Mouse (Mus musculus): Measurements from ENCODE around the gene Cs. TPM values are rescaled to one million over a fixed set of nuclear protein-coding genes. Genes with fewer than 3 reads are reported as not detected.
"Not testable (repeated sequence)": the region's sequence is repeated elsewhere in the genome, so short reads cannot be mapped to it uniquely, and the experiment has no call there.

Gene Cs
- polyA plus RNA-seq (2015; fragmentation: Nextera tagmentation; extraction: Ambion mirVana): 192 and 212 TPM in 2 replicates

- peak within 1 kb of the TSS; percentile 66 for H3K9ac ChIP-seq
- H3K4me1 ChIP-seq: peaks cover 22% of the 10 kb centered on the region
- 1% methylated on average over 61 of the region's 61 CpGs for WGBS
- H3K36me3 ChIP-seq: no peaks in the 10 kb centered on the region; the same call in 1 of the 2 replicates
- no peaks in the 10 kb centered on the region for H3K27me3 ChIP-seq (replicated peaks)
- H3K27ac ChIP-seq: peak within 1 kb of the TSS; percentile 98
- no peaks in the 10 kb centered on the region for H3K9me3 ChIP-seq
- H3K4me3 ChIP-seq (replicated peaks): peak within 1 kb of the TSS; percentile 64
- peak within 1 kb of the TSS; percentile 75 for H3K4me2 ChIP-seq
- ATAC-seq (ENCODE audit: insufficient read depth, low FRiP score, low read depth): peak; percentile 95
These were observed at the start of gene Cs for GRCm38 (mm10) chr10:128337306-128338181. Gene Cs, plus strand, starts transcription at chr10:128337734.

- not testable (repeated sequence) for H3K27ac ChIP-seq; H3K4me1 ChIP-seq; H3K4me2 ChIP-seq; H3K4me3 ChIP-seq (replicated peaks); H3K27me3 ChIP-seq (replicated peaks); H3K9me3 ChIP-seq; H3K9ac ChIP-seq; ATAC-seq (ENCODE audit: insufficient read depth, low FRiP score, low read depth)
- peaks cover 13% of the 10 kb centered on the region for H3K36me3 ChIP-seq
- 67% methylated on average over 1 of the region's 1 CpGs for WGBS
These were observed 46.9 kb upstream of the Cs start for GRCm38 (mm10) chr10:128290594-128290993.

GRCm38 (mm10) chr10:128296370-128297090 is 41.0 kb upstream of the Cs start:
- Histone ChIP-seq H3K4me1 (no peaks in the 10 kb centered on the region), H3K4me2 (no peak overlapping the region), H3K9me3 (no peaks in the 10 kb centered on the region), H3K27me3 (replicated peaks) (no peaks in the 10 kb centered on the region), H3K9ac (no peak overlapping the region), H3K27ac (no peak overlapping the region; the same call in 1 of the 2 replicates), H3K36me3 (peaks cover 7% of the 10 kb centered on the region; the same call in 1 of the 2 replicates), H3K4me3 (replicated peaks) (no peak overlapping the region)
- 64% methylated on average over 13 of the region's 13 CpGs for WGBS
- no peak for ATAC-seq (ENCODE audit: insufficient read depth, low FRiP score, low read depth)

GRCm38 (mm10) chr10:128297221-128297620 is 40.3 kb upstream of the Cs start:
- Histone ChIP-seq H3K9me3 (no peaks in the 10 kb centered on the region), H3K4me1 (peaks cover under 1% of the 10 kb centered on the region; the same call in 1 of the 2 replicates), H3K27me3 (replicated peaks) (no peaks in the 10 kb centered on the region), H3K4me2 (no peak overlapping the region), H3K4me3 (replicated peaks) (no peak overlapping the region), H3K36me3 (peaks cover 2% of the 10 kb centered on the region; the same call in 1 of the 2 replicates), H3K9ac (no peak overlapping the region), H3K27ac (no peak overlapping the region)
- ATAC-seq (ENCODE audit: insufficient read depth, low FRiP score, low read depth): no peak
- 67% methylated on average over 4 of the region's 4 CpGs for WGBS

- peaks cover 5% of the 10 kb centered on the region; the same call in 1 of the 2 replicates for H3K4me1 ChIP-seq
- no peaks in the 10 kb centered on the region for H3K36me3 ChIP-seq
- H3K9ac ChIP-seq: no peak overlapping the region
- 56% methylated on average over 11 of the region's 11 CpGs for WGBS
- H3K4me2 ChIP-seq: no peak overlapping the region
- ATAC-seq (ENCODE audit: insufficient read depth, low FRiP score, low read depth): peak; percentile 27; the same call in 1 of the 2 replicates
- no peak overlapping the region for H3K27ac ChIP-seq
- H3K9me3 ChIP-seq: no peaks in the 10 kb centered on the region
- H3K4me3 ChIP-seq (replicated peaks): no peak overlapping the region
- no peaks in the 10 kb centered on the region for H3K27me3 ChIP-seq (replicated peaks)
These were observed 39.9 kb upstream of the Cs start for GRCm38 (mm10) chr10:128297622-128298021.

GRCm38 (mm10) chr10:128298243-128298642 is 39.3 kb upstream of the Cs start:
- no peak for ATAC-seq (ENCODE audit: insufficient read depth, low FRiP score, low read depth)
- Histone ChIP-seq H3K27ac (no peak overlapping the region), H3K36me3 (no peaks in the 10 kb centered on the region), H3K9ac (no peak overlapping the region), H3K27me3 (replicated peaks) (no peaks in the 10 kb centered on the region), H3K4me3 (replicated peaks) (no peak overlapping the region), H3K4me2 (no peak overlapping the region), H3K9me3 (no peaks in the 10 kb centered on the region), H3K4me1 (peaks cover 5% of the 10 kb centered on the region; the same call in 1 of the 2 replicates)
- 65% methylated on average over 6 of the region's 6 CpGs for WGBS

- Histone ChIP-seq H3K9ac (no peak within 1 kb of the TSS), H3K36me3 (no peaks in the 10 kb centered on the region), H3K9me3 (no peaks in the 10 kb centered on the region), H3K4me1 (peaks cover 7% of the 10 kb centered on the region), H3K4me2 (no peak within 1 kb of the TSS), H3K27ac (no peak within 1 kb of the TSS), H3K4me3 (replicated peaks) (no peak within 1 kb of the TSS), H3K27me3 (replicated peaks) (no peaks in the 10 kb centered on the region)
- WGBS: 81% methylated on average over 11 of the region's 11 CpGs
- ATAC-seq (ENCODE audit: insufficient read depth, low FRiP score, low read depth): no peak
These were observed 38.8 kb upstream of the Cs start, which contains the start of gene Il23a for GRCm38 (mm10) chr10:128298702-128299171. Gene Il23a, minus strand, starts transcription at chr10:128298752.

- 26% methylated on average over 3 of the region's 3 CpGs for WGBS
- Histone ChIP-seq H3K9me3 (no peaks in the 10 kb centered on the region), H3K4me2 (peak overlapping the region; percentile 72), H3K27ac (peak overlapping the region; percentile 98), H3K27me3 (replicated peaks) (no peaks in the 10 kb centered on the region), H3K36me3 (no peaks in the 10 kb centered on the region), H3K4me1 (peaks cover 14% of the 10 kb centered on the region), H3K4me3 (replicated peaks) (peak overlapping the region; percentile 64), H3K9ac (peak overlapping the region; percentile 61; the same call in 1 of the 2 replicates)
- no peak for ATAC-seq (ENCODE audit: insufficient read depth, low FRiP score, low read depth)
These were observed 35.2 kb upstream of the Cs start for GRCm38 (mm10) chr10:128302357-128302756.

- ATAC-seq (ENCODE audit: insufficient read depth, low FRiP score, low read depth): peak; percentile 52
- H3K9ac ChIP-seq: peak overlapping the region; percentile 61
- H3K27me3 ChIP-seq (replicated peaks): no peaks in the 10 kb centered on the region
- no peaks in the 10 kb centered on the region for H3K36me3 ChIP-seq
- no peaks in the 10 kb centered on the region for H3K9me3 ChIP-seq
- peaks cover 14% of the 10 kb centered on the region for H3K4me1 ChIP-seq
- peak overlapping the region; percentile 98 for H3K27ac ChIP-seq
- H3K4me2 ChIP-seq: peak overlapping the region; percentile 72
- H3K4me3 ChIP-seq (replicated peaks): peak overlapping the region; percentile 64
- under 1% methylated on average over 9 of the region's 9 CpGs for WGBS
These were observed 34.8 kb upstream of the Cs start for GRCm38 (mm10) chr10:128302785-128303125.

GRCm38 (mm10) chr10:128303126-128304021 is 34.2 kb upstream of the Cs start, which contains the start of gene Pan2:
Gene Pan2, plus strand, starts transcription at chr10:128303335.
- peak; percentile 98 for ATAC-seq (ENCODE audit: insufficient read depth, low FRiP score, low read depth)
- WGBS: 2% methylated on average over 37 of the region's 37 CpGs

GRCm38 (mm10) chr10:128309654-128310053 is 27.9 kb upstream of the Cs start:
- Histone ChIP-seq H3K27me3 (replicated peaks) (no peaks in the 10 kb centered on the region), H3K9me3 (no peaks in the 10 kb centered on the region), H3K27ac (no peak overlapping the region), H3K4me3 (replicated peaks) (no peak overlapping the region), H3K9ac (no peak overlapping the region), H3K4me2 (no peak overlapping the region), H3K36me3 (peaks cover 30% of the 10 kb centered on the region), H3K4me1 (0 out of 2 replicates have a peak, but pooled peaks cover 5% of the 10 kb centered on the region)
- 83% methylated on average over 7 of the region's 7 CpGs for WGBS
- no peak for ATAC-seq (ENCODE audit: insufficient read depth, low FRiP score, low read depth)

More at GRCm38 (mm10) chr10:128303126-128304021, 34.2 kb upstream of the Cs start, which contains the start of gene Pan2:
- Histone ChIP-seq H3K36me3 (0 out of 2 replicates have a peak, but pooled peaks cover 6% of the 10 kb centered on the region), H3K9me3 (no peaks in the 10 kb centered on the region), H3K4me3 (replicated peaks) (peak within 1 kb of the TSS; percentile 64), H3K27ac (peak within 1 kb of the TSS; percentile 98), H3K4me1 (peaks cover 14% of the 10 kb centered on the region), H3K9ac (peak within 1 kb of the TSS; percentile 61), H3K4me2 (peak within 1 kb of the TSS; percentile 74), H3K27me3 (replicated peaks) (no peaks in the 10 kb centered on the region)

Measured in stomach, embryonic 15.5 days (tissue).